Mouse (Mus musculus) E14TG2a.4 (cell line): ENCODE results near the gene Wdr38.
"Not testable (repeated sequence)": the region's sequence is repeated elsewhere in the genome, so short reads cannot be mapped to it uniquely, and the experiment has no call there.

Experiments used
- H3K27me3 ChIP-seq: 2 replicates; pipeline ENCODE4 v1.6.1; 2014; ENCODE audit warnings: low read length, control low read depth; ENCODE audit not compliant: insufficient read depth
- H3K36me3 ChIP-seq: 2 replicates; pipeline ENCODE4 v1.6.1; 2014; ENCODE audit warnings: low read length, control low read depth; ENCODE audit not compliant: insufficient read depth
- H3K4me1 ChIP-seq: replicated peaks from 2 replicates; pipeline ENCODE4 v1.6.1; 2014; ENCODE audit warnings: low read depth, low read length, control low read depth
- H3K4me3 ChIP-seq: replicated peaks from 2 replicates; pipeline ENCODE4 v1.5.1; 2014; ENCODE audit warnings: mild to moderate bottlenecking, low read length
- H3K9me3 ChIP-seq: 2 replicates; pipeline ENCODE4 v1.6.1; 2014; ENCODE audit warnings: low read length, control low read depth
- CTCF ChIP-seq: conservative IDR thresholded peaks from 2 replicates; pipeline ENCODE4 v1.5.1; 2014; ENCODE audit warnings: low read length
- NANOG ChIP-seq: IDR thresholded peaks from 2 replicates; pipeline ENCODE4 v1.6.1; 2014; ENCODE audit warnings: borderline replicate concordance, low read length, mixed read lengths
- POU5F1 ChIP-seq: IDR thresholded peaks from 2 replicates; pipeline ENCODE4 v1.6.1; 2014; ENCODE audit warnings: low read length, borderline replicate concordance

Wdr38 gene

DNA sequence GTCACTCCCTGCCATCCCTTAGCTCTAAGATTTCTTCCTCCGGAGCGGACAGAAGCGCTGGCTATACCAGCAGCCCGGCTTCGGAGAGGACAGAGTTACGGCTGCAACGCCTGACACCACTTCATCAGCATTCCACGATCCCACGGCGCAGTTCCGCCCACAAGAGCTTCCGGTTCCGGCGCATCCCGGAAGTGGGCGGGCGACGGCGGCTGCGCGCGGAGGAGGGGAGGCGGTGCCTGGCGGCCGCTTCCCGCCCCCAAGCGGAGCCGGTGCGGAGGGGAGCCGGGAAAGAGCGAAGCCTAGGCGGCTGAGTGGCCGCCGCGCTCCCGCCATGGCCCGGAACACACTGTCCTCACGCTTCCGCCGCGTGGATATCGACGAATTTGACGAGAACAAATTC, 10.6 kb downstream of the Wdr38 start:
- H3K27me3 ChIP-seq: no peaks in the 10 kb centered on the region
- H3K4me3 ChIP-seq: peak overlapping the region; percentile 98
- peaks cover 49% of the 10 kb centered on the region for H3K36me3 ChIP-seq
- H3K9me3 ChIP-seq: no peaks in the 10 kb centered on the region
- peaks cover 60% of the 10 kb centered on the region for H3K4me1 ChIP-seq
- TF ChIP-seq CTCF (no peak), NANOG (no peak), POU5F1 (no peak)

DNA sequence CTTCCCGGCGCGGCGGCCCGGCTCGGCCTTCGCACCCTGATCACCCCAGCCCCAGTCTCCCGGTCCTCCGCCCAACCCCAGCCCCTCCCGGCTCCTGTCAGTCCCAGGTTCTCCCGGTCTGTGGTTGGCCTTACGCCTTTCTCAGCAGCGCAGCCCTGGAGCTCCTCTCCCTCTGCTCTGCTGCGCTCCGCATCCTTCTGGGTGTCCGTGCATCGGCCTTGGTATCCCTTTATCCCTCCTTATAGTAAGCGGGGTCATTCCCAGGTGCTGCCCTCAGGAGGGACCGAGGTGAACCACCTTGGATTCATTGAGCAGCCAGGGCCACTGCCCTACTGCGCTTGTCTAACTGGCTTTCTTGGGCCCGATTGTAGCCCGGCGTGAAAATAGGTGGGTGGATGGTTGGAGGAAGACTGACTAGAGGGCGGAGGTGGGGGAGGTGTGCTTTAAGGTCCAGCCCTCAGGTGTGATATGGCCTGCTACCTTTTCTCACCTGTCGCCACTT, 11.1 kb downstream of the Wdr38 start:
- Histone ChIP-seq H3K4me3 (peak overlapping the region; percentile 98), H3K4me1 (peaks cover 62% of the 10 kb centered on the region), H3K27me3 (no peaks in the 10 kb centered on the region), H3K36me3 (peaks cover 49% of the 10 kb centered on the region), H3K9me3 (no peaks in the 10 kb centered on the region)
- TF ChIP-seq NANOG (no peak), POU5F1 (no peak), CTCF (no peak)

- Histone ChIP-seq H3K4me3 (peak overlapping the region; percentile 98), H3K9me3 (no peaks in the 10 kb centered on the region), H3K36me3 (peaks cover 49% of the 10 kb centered on the region), H3K4me1 (peaks cover 67% of the 10 kb centered on the region), H3K27me3 (no peaks in the 10 kb centered on the region)
- TF ChIP-seq POU5F1: no peak
- TF ChIP-seq NANOG: no peak
- TF ChIP-seq CTCF: no peak
These were observed 11.7 kb downstream of the Wdr38 start for GRCm38 (mm10) chr2:39008954-39009365.

DNA sequence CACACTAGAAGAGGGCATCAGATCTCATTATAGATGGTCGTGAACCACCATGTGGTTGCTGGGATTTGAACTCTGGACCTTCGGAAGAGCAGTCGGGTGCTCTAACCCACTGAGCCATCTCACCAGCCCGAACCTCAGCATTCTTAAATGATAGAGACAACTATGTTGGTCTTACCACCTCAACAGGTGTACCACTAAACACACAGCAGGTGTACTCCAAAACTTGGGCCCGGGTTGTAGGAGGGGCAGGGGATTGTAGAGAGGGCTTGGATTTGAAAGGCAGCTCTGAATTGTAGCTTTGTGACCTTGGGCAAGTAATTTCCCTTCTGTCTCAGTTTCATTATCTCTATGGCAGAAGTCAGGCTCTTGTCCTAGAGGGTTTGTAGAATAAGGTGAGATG, 12.9 kb downstream of the Wdr38 start:
- peaks cover 55% of the 10 kb centered on the region for H3K36me3 ChIP-seq
- not testable (repeated sequence) for H3K9me3 ChIP-seq, H3K27me3 ChIP-seq

DNA sequence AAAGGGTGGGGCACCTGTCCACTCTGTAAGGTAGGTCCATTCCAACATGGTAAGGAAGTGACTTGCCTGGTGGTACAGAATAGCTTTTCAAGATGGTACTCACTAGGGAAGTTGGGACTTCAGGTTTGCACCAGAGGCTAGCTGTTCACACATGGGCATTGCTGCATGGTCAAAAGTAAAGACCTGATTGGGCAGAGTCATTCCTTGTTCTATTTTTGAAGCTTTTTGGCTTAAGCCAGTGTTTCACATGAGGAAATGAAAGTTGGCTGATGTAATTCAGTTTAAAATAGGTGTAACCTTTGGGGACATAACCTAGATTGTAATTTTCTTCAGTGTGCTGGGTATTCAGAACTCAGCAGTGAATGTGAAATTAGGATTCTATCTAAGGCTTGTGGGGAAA, 14.0 kb downstream of the Wdr38 start:
- H3K36me3 ChIP-seq: peaks cover 66% of the 10 kb centered on the region
- H3K4me1 ChIP-seq: peaks cover 62% of the 10 kb centered on the region
- H3K9me3 ChIP-seq: no peaks in the 10 kb centered on the region
- TF ChIP-seq POU5F1 (no peak), CTCF (no peak), NANOG (no peak)
- no peaks in the 10 kb centered on the region for H3K27me3 ChIP-seq
- H3K4me3 ChIP-seq: no peak overlapping the region

More for the DNA sequence above, 12.9 kb downstream of the Wdr38 start:
- not testable (repeated sequence) for H3K4me3 ChIP-seq
- peaks cover 67% of the 10 kb centered on the region for H3K4me1 ChIP-seq

DNA sequence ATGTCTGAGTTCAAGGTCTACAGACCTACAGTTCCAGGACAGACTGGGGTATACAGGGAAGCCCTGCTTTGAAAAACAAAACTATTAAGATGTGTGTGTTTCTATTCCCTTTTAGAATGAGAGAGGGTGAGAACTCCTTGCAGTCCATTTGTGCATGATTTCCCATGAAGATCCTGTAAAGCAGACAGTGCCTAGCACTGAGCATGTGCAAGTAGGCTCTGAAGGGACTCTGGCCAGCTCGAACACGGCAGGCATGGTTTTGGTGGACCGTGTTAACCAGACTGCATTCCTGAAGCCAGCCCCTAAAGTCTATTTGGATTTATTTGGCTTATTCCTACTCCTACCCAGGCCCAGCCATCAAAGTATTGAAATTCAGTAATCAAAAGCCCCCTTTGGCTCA, 14.7 kb downstream of the Wdr38 start:
- no peak overlapping the region for H3K4me3 ChIP-seq
- peaks cover 55% of the 10 kb centered on the region for H3K4me1 ChIP-seq
- no peaks in the 10 kb centered on the region for H3K27me3 ChIP-seq
- H3K9me3 ChIP-seq: no peaks in the 10 kb centered on the region
- peaks cover 73% of the 10 kb centered on the region for H3K36me3 ChIP-seq
- TF ChIP-seq POU5F1 (no peak), CTCF (no peak), NANOG (no peak)

DNA sequence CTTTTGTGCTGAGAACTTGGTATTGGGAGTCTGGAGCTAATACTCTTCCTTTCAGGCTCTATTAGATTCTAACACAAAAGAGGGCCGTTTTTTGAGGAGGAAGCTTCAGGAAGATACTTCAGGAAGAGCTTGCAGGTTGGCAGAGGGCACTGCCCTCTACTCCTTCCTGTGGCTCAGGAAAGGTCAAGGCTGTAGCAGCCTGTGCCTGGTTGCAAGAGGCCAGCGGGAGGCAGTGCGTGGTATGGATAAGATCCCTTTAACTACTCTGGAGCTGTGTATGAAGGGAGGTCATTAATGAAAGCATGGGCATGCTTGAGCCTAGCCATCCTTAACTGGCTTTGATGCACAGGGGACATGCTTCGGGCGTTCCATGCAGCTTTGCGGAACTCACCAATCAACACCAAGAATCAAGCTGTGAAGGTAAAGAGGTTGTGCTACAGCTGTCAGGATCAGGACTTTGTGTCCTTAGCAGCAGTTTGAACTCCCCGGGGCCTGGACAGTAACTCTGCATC, 15.5 kb downstream of the Wdr38 start:
- peaks cover 51% of the 10 kb centered on the region for H3K4me1 ChIP-seq
- no peaks in the 10 kb centered on the region for H3K27me3 ChIP-seq
- peaks cover 80% of the 10 kb centered on the region for H3K36me3 ChIP-seq
- no peaks in the 10 kb centered on the region for H3K9me3 ChIP-seq
- H3K4me3 ChIP-seq: no peak overlapping the region
- TF ChIP-seq CTCF: no peak
- no peak for TF ChIP-seq NANOG
- TF ChIP-seq POU5F1: no peak

DNA sequence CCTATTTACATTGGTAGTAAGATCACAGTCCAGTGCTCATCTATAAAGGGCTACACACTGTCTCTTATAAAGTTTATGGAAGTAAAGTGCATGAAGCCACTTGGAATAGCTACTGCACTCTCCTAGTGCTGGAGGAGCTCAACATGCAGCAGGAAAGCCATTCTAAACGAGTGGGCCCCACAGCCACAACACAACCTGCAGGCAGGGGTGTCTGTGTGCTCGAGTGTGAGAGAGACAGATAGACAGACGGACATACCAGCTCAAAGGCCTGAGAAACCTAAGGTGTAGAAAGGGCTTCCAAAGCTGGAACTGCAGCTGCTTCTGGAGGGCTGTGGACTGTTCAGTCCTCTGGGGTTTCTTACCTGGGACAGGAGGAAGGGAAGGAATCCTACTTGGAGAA, 19.3 kb downstream of the Wdr38 start:
- Histone ChIP-seq H3K36me3 (peaks cover 93% of the 10 kb centered on the region), H3K4me3 (no peak overlapping the region), H3K27me3 (no peaks in the 10 kb centered on the region), H3K4me1 (peaks cover 23% of the 10 kb centered on the region), H3K9me3 (no peaks in the 10 kb centered on the region)
- no peak for TF ChIP-seq NANOG
- TF ChIP-seq POU5F1: no peak
- TF ChIP-seq CTCF: no peak

- Histone ChIP-seq H3K9me3 (no peaks in the 10 kb centered on the region), H3K36me3 (peaks cover 90% of the 10 kb centered on the region), H3K27me3 (no peaks in the 10 kb centered on the region), H3K4me3 (no peak overlapping the region), H3K4me1 (no peaks in the 10 kb centered on the region)
- TF ChIP-seq CTCF (no peak), POU5F1 (no peak), NANOG (no peak)
These were observed 22.7 kb downstream of the Wdr38 start for GRCm38 (mm10) chr2:39020004-39020403.
